Mouse (Mus musculus): ENCODE results near the gene Rbl1.

DNA sequence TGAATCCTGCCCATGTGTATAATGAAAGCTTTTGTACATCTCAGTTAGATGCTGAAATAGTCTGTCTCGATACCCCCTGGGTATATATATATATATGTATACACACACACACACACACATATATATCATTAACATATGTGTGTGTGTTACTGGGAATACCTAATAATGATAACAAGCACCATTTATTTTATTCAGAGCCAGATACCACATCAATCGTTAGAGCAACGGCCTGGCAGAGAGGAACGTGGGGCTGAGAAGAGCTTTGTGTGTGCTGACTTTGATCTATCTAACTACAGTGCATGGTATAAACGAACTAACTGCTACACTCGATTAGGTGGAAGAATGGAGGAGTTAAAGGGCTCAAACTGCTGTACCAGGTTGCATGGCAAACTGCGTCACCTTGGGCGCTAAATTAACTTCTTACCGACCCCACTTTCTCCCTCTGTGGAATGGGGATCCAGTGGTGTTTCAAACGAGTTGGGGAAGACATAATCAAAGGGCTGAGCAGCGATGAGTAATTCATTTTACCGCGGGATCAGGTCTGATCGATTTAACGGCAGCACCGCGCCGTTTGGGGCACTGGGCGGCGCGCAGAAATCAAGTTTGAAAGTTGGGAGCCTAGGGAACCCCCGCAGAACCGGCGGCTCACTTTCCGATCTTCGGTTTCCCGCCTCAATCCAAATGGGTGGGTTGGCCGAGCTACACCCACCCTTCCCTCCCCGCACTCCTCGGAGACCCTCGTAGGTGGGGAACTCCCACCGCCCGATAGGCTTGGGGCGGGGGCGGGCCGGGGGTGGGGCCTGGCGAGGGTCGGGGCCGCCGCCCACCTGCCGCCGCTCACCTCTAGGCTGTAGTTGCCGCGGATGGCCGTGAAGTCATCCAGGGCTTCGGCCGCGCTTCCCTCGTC lies 622 bp downstream of the Rbl1 start:
- TF ChIP-seq TAL1 (IDR thresholded peaks at IDR 0.05; ENCODE audit: low read length) (no peak), GATA1 (IDR thresholded peaks at IDR 0.05; ENCODE audit: low read length) (no peak)
